Mouse (Mus musculus) hindbrain, embryonic 13.5 days (tissue): ENCODE results near the gene Apobec3. TPM values are rescaled to one million over a fixed set of nuclear protein-coding genes. Genes with fewer than 3 reads are reported as not detected.
"Not testable (repeated sequence)": the region's sequence is repeated elsewhere in the genome, so short reads cannot be mapped to it uniquely, and the experiment has no call there.

Experiments
- ATAC-seq: fragments of 200-750 bp; cut with Nextera tagmentation; 2 replicates; pipeline ENCODE4 v1.8.0; 2017; ENCODE audit warnings: moderate TSS enrichment; ENCODE audit not compliant: low FRiP score
- H3K27ac ChIP-seq: fragments of 300-500 bp; sonication (generic); 2 replicates; pipeline ENCODE4 v1.5.1; 2015; ENCODE audit warnings: inconsistent platforms, mild to moderate bottlenecking, moderate library complexity
- H3K27me3 ChIP-seq: fragments of 300-500 bp; sonication (generic); 2 replicates; pipeline ENCODE4 v1.6.1; 2015; ENCODE audit warnings: mild to moderate bottlenecking, inconsistent platforms
- H3K36me3 ChIP-seq: fragments of 300-500 bp; sonication (generic); 2 replicates; pipeline ENCODE4 v1.6.1; 2015; ENCODE audit warnings: mild to moderate bottlenecking, inconsistent platforms
- H3K4me1 ChIP-seq: fragments of 300-500 bp; sonication (generic); replicated peaks from 2 replicates; pipeline ENCODE4 v1.6.1; 2015; ENCODE audit warnings: inconsistent platforms
- H3K4me2 ChIP-seq: fragments of 300-500 bp; sonication (generic); 2 replicates; pipeline ENCODE4 v1.6.1; 2015; ENCODE audit warnings: inconsistent platforms, mild to moderate bottlenecking, moderate library complexity
- H3K4me3 ChIP-seq: fragments of 300-500 bp; sonication (generic); 2 replicates; pipeline ENCODE4 v1.5.1; 2015; ENCODE audit warnings: mild to moderate bottlenecking, inconsistent platforms
- H3K9ac ChIP-seq: fragments of 300-500 bp; sonication (generic); 2 replicates; pipeline ENCODE4 v1.6.1; 2015; ENCODE audit warnings: mild to moderate bottlenecking, inconsistent platforms
- H3K9me3 ChIP-seq: fragments of 300-500 bp; sonication (generic); 2 replicates; pipeline ENCODE4 v1.6.1; 2016; ENCODE audit warnings: inconsistent platforms
- WGBS: fragments of 180-500 bp; shearing (Covaris S2); methylation state at CpG from one replicate; pipeline ENCODE4 v1.1.7; 2015; 5-methylcytosine and 5-hydroxymethylcytosine counted together
- polyA plus RNA-seq: library from polyadenylated mRNA; unstranded; fragments of >200 nt; fragmentation: Nextera tagmentation; extraction: Ambion mirVana; gene quantifications from 2 replicates; pipeline ENCODE4 v1.2.1, GENCODE M21; 2015

Apobec3 gene
- polyA plus RNA-seq, 1 experiment from 2014 or later = 4.7 TPM

GRCm38 (mm10) chr15:79899828-79900510 is 8.5 kb downstream of the Apobec3 start:
- Histone ChIP-seq H3K36me3 (no peaks in the 10 kb centered on the region), H3K27me3 (no peaks in the 10 kb centered on the region), H3K4me1 (no peaks in the 10 kb centered on the region; the same call in 1 of the 2 replicates), H3K4me3 (no peak overlapping the region), H3K9ac (no peak overlapping the region), H3K4me2 (no peak overlapping the region), H3K9me3 (no peaks in the 10 kb centered on the region), H3K27ac (no peak overlapping the region)
- WGBS = 92% methylated on average over 6 of the region's 6 CpGs
- ATAC-seq = no peak

GRCm38 (mm10) chr15:79900751-79901150 is 9.3 kb downstream of the Apobec3 start:
- Histone ChIP-seq H3K4me3 (no peak overlapping the region), H3K27me3 (no peaks in the 10 kb centered on the region), H3K9me3 (no peaks in the 10 kb centered on the region), H3K4me2 (no peak overlapping the region), H3K36me3 (no peaks in the 10 kb centered on the region), H3K27ac (no peak overlapping the region), H3K9ac (no peak overlapping the region), H3K4me1 (no peaks in the 10 kb centered on the region; the same call in 1 of the 2 replicates)
- no peak for ATAC-seq
- 77% methylated on average over 7 of the region's 7 CpGs for WGBS

DNA sequence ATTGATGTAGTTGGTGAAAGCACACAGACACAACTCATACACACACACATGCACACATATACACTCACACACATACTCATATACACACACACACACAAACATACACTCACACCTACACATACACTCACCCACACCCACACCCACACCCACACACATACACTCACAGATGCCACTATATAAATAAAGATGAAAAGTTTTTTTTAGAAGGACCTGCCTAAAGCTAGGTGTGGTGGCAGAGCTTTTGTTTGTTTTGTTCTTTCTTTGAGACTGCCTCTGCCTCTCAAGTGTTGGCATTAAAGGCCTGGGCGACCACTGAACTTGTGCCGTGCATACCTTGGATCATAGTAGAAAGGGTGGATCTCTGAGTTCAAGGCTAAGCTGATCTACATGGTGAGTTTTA is 9.9 kb downstream of the Apobec3 start:
- ATAC-seq = no peak
- Histone ChIP-seq H3K27me3 (no peaks in the 10 kb centered on the region), H3K36me3 (no peaks in the 10 kb centered on the region), H3K4me3 (no peak overlapping the region), H3K4me2 (no peak overlapping the region), H3K9me3 (no peaks in the 10 kb centered on the region), H3K9ac (no peak overlapping the region), H3K27ac (no peak overlapping the region), H3K4me1 (no peaks in the 10 kb centered on the region; the same call in 1 of the 2 replicates)
- 94% methylated on average over 2 of the region's 2 CpGs for whole genome bisulfite sequencing

DNA sequence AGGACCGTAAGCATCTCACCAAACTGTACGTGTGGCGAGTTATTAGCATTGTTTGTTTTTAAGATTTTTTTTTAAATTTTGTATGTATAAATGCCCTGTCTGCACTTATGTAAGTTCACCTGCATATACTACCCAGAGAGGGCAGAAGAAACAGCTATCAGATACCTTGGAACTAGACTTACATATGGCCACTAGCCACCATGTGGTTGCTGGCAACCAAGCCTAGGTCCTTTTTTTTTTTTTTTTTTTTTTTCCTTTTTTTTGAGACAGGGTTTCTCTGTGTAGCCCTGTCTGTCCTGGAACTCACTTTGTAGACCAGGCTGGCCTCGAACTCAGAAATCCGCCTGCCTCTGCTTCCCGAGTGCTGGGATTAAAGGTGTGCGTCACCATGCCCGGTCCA is 11.6 kb downstream of the Apobec3 start:
- H3K4me3 ChIP-seq, H3K4me1 ChIP-seq, H3K9ac ChIP-seq, H3K27me3 ChIP-seq, H3K27ac ChIP-seq, ATAC-seq, H3K36me3 ChIP-seq, H3K4me2 ChIP-seq, H3K9me3 ChIP-seq: not testable (repeated sequence)
- 96% methylated on average over 8 of the region's 8 CpGs for WGBS

GRCm38 (mm10) chr15:79903963-79904362 is 12.5 kb downstream of the Apobec3 start:
- Histone ChIP-seq H3K27ac (no peak overlapping the region), H3K9ac (no peak overlapping the region), H3K4me3 (no peak overlapping the region), H3K9me3 (no peaks in the 10 kb centered on the region), H3K36me3 (no peaks in the 10 kb centered on the region), H3K4me2 (no peak overlapping the region), H3K4me1 (no peaks in the 10 kb centered on the region; the same call in 1 of the 2 replicates), H3K27me3 (no peaks in the 10 kb centered on the region)
- ATAC-seq = no peak

GRCm38 (mm10) chr15:79904678-79905077 is 13.2 kb downstream of the Apobec3 start:
- not testable (repeated sequence) for H3K4me3 ChIP-seq, H3K4me1 ChIP-seq
- 89% methylated on average over 11 of the region's 11 CpGs for WGBS

GRCm38 (mm10) chr15:79905211-79905610 is 13.8 kb downstream of the Apobec3 start:
- Histone ChIP-seq H3K4me2 (no peak overlapping the region), H3K4me1 (no peaks in the 10 kb centered on the region; the same call in 1 of the 2 replicates), H3K9ac (no peak overlapping the region), H3K36me3 (no peaks in the 10 kb centered on the region), H3K4me3 (no peak overlapping the region), H3K27ac (no peak overlapping the region), H3K27me3 (no peaks in the 10 kb centered on the region), H3K9me3 (no peaks in the 10 kb centered on the region)
- 49% methylated on average over 12 of the region's 12 CpGs for WGBS
- no peak for ATAC-seq

More at GRCm38 (mm10) chr15:79904678-79905077, 13.2 kb downstream of the Apobec3 start:
- not testable (repeated sequence) for H3K27me3 ChIP-seq, H3K36me3 ChIP-seq, ATAC-seq, H3K27ac ChIP-seq, H3K4me2 ChIP-seq, H3K9ac ChIP-seq, H3K9me3 ChIP-seq

DNA sequence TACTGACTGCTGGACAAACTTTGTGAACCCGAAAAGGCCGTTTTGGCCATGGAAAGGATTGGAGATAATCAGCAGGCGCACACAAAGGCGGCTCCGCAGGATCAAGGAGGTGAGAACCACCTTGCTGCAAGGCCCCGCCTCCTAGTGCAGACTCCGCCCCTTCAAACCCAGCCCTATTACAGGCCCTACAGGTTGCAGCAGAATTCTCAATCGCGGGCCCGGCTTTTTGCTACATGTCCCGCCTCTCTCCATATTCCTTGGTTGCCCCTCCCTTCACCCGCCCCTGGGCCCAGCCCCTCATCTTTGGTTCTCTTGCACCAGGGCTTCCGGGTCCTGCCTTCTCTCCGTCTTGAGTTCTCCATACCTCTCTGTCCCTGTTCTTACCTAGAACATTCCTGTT is 15.4 kb downstream of the Apobec3 start:
- H3K27ac ChIP-seq = no peak overlapping the region
- no peak overlapping the region for H3K4me2 ChIP-seq
- no peak for ATAC-seq
- WGBS = 57% methylated on average over 14 of the region's 14 CpGs
- H3K4me3 ChIP-seq = no peak overlapping the region
- no peaks in the 10 kb centered on the region for H3K36me3 ChIP-seq
- H3K9me3 ChIP-seq = no peaks in the 10 kb centered on the region
- H3K9ac ChIP-seq = no peak overlapping the region
- H3K27me3 ChIP-seq = no peaks in the 10 kb centered on the region
- no peaks in the 10 kb centered on the region; the same call in 1 of the 2 replicates for H3K4me1 ChIP-seq

GRCm38 (mm10) chr15:79909006-79909405 is 17.5 kb downstream of the Apobec3 start:
- H3K9ac ChIP-seq, H3K4me3 ChIP-seq, H3K4me1 ChIP-seq, H3K27me3 ChIP-seq, H3K4me2 ChIP-seq, ATAC-seq, H3K9me3 ChIP-seq, H3K36me3 ChIP-seq, H3K27ac ChIP-seq: not testable (repeated sequence)
- WGBS = 92% methylated on average over 3 of the region's 3 CpGs

- H3K27ac ChIP-seq, H3K9ac ChIP-seq, ATAC-seq, H3K9me3 ChIP-seq, H3K4me1 ChIP-seq, H3K36me3 ChIP-seq, H3K4me3 ChIP-seq, H3K4me2 ChIP-seq, H3K27me3 ChIP-seq: not testable (repeated sequence)
- WGBS = 75% methylated on average over 1 of the region's 1 CpGs
Observed at GRCm38 (mm10) chr15:79910812-79911211, 19.4 kb downstream of the Apobec3 start.

- H3K9me3 ChIP-seq = no peaks in the 10 kb centered on the region
- 87% methylated on average over 8 of the region's 8 CpGs for WGBS
- no peaks in the 10 kb centered on the region for H3K27me3 ChIP-seq
- no peaks in the 10 kb centered on the region for H3K36me3 ChIP-seq
- no peak overlapping the region for H3K4me2 ChIP-seq
- H3K9ac ChIP-seq = no peak overlapping the region
- no peak overlapping the region for H3K4me3 ChIP-seq
- no peaks in the 10 kb centered on the region for H3K4me1 ChIP-seq
- no peak overlapping the region for H3K27ac ChIP-seq
- ATAC-seq = no peak
Observed at GRCm38 (mm10) chr15:79911339-79911738, 19.9 kb downstream of the Apobec3 start.

- WGBS = 85% methylated on average over 6 of the region's 6 CpGs
- ATAC-seq = no peak
- no peak overlapping the region for H3K27ac ChIP-seq
- no peak overlapping the region for H3K9ac ChIP-seq
- no peak overlapping the region for H3K4me2 ChIP-seq
- H3K36me3 ChIP-seq = peaks cover 18% of the 10 kb centered on the region
- no peaks in the 10 kb centered on the region for H3K9me3 ChIP-seq
- no peak overlapping the region for H3K4me3 ChIP-seq
- no peaks in the 10 kb centered on the region for H3K4me1 ChIP-seq
- no peaks in the 10 kb centered on the region for H3K27me3 ChIP-seq
Observed at GRCm38 (mm10) chr15:79913761-79914346, 22.4 kb downstream of the Apobec3 start.

- Histone ChIP-seq H3K4me1 (no peaks in the 10 kb centered on the region), H3K9ac (no peak overlapping the region), H3K27me3 (no peaks in the 10 kb centered on the region), H3K4me3 (no peak overlapping the region), H3K27ac (no peak overlapping the region), H3K4me2 (no peak overlapping the region), H3K9me3 (no peaks in the 10 kb centered on the region), H3K36me3 (peaks cover 19% of the 10 kb centered on the region)
- WGBS = 80% methylated on average over 3 of the region's 3 CpGs
- ATAC-seq = no peak
Observed at GRCm38 (mm10) chr15:79914357-79914756, 22.9 kb downstream of the Apobec3 start.
